Mouse (Mus musculus) liver, adult 2 months (tissue): ENCODE data around the gene Cry2. TPM values are rescaled to one million over a fixed set of nuclear protein-coding genes. Genes with fewer than 3 reads are reported as not detected.

Source experiments
- DNase-seq: peaks from one replicate; pipeline ENCODE4 v3.0.0-alpha.2; 2011; ENCODE audit warnings: low read depth, low spot score; ENCODE audit errors: extremely low read depth
- H3K27ac ChIP-seq: fragments of 200-500 bp; replicated peaks from 2 replicates; pipeline ENCODE4 v1.5.1; 2012; ENCODE audit warnings: low read depth, mild to moderate bottlenecking, control low read depth, inconsistent platforms, low read length; ENCODE audit not compliant: insufficient read depth
- H3K27me3 ChIP-seq: fragments of 200-500 bp; 2 replicates; pipeline ENCODE4 v1.6.1; 2012; ENCODE audit warnings: mild to moderate bottlenecking, moderate library complexity, low read length, inconsistent platforms; ENCODE audit not compliant: control insufficient read depth, insufficient read depth
- H3K36me3 ChIP-seq: fragments of 200-500 bp; 2 replicates; pipeline ENCODE4 v1.6.1; 2012; ENCODE audit warnings: low read length, inconsistent platforms; ENCODE audit not compliant: control insufficient read depth, insufficient read depth
- H3K4me1 ChIP-seq: fragments of 200-500 bp; 2 replicates; pipeline ENCODE4 v1.6.1; 2011; ENCODE audit warnings: low read length; ENCODE audit not compliant: control insufficient read depth, insufficient read depth
- H3K4me3 ChIP-seq: fragments of 200-500 bp; 2 replicates; pipeline ENCODE4 v1.5.1; 2011; ENCODE audit warnings: low read depth, mild to moderate bottlenecking, control low read depth, low read length, moderate library complexity; ENCODE audit not compliant: insufficient read depth
- H3K79me2 ChIP-seq: fragments of 200-500 bp; 2 replicates; pipeline ENCODE4 v1.6.1; 2012; ENCODE audit warnings: inconsistent platforms, mild to moderate bottlenecking, low read length, moderate library complexity; ENCODE audit not compliant: control insufficient read depth, insufficient read depth
- H3K9ac ChIP-seq: fragments of 200-500 bp; 2 replicates; pipeline ENCODE4 v1.6.1; 2012; ENCODE audit warnings: low read depth, mild to moderate bottlenecking, control low read depth, inconsistent platforms, low read length
- CTCF ChIP-seq: fragments of 200-500 bp; IDR thresholded peaks from 2 replicates; pipeline ENCODE4 v1.5.1; 2011; ENCODE audit warnings: low read depth, low read length, control low read depth
- POLR2A ChIP-seq: fragments of 200-500 bp; IDR thresholded peaks from 2 replicates; pipeline ENCODE4 v1.6.1; 2011; ENCODE audit warnings: low read length, control low read depth; ENCODE audit not compliant: insufficient read depth; ENCODE audit errors: extremely low read depth
- WGBS: fragments of 180-500 bp; shearing (Covaris S2); methylation state at CpG from one replicate; pipeline ENCODE4 v1.1.7; 2018; 5-methylcytosine and 5-hydroxymethylcytosine counted together
- polyA plus RNA-seq: library from polyadenylated mRNA; depleted of rRNA; stranded (reverse); fragments of >200 nt; gene quantifications from 2 replicates; pipeline ENCODE4 v1.2.3, GENCODE M21; 2012
- total RNA-seq: library from RNA; depleted of rRNA; stranded (reverse); fragments of >200 nt; gene quantifications from 2 replicates; pipeline ENCODE4 v1.2.3, GENCODE M21; 2014

The Cry2 gene
- total and polyA plus RNA-seq, 2 experiments = 17.1 to 20.5 TPM

GRCm38 (mm10) chr2:92426426-92426825 lies 7.4 kb downstream of the Cry2 start:
- H3K4me1 ChIP-seq = peaks cover 51% of the 10 kb centered on the region
- no peaks in the 10 kb centered on the region for H3K27me3 ChIP-seq
- peak overlapping the region; percentile 35 for H3K27ac ChIP-seq
- H3K9ac ChIP-seq = no peak overlapping the region
- peaks cover 12% of the 10 kb centered on the region for H3K79me2 ChIP-seq
- peaks cover 14% of the 10 kb centered on the region; the same call in 1 of the 2 replicates for H3K36me3 ChIP-seq
- no peak for DNase-seq
- 47% methylated on average over 3 of the region's 3 CpGs for WGBS
- no peak overlapping the region for H3K4me3 ChIP-seq
- no peak for TF ChIP-seq CTCF

GRCm38 (mm10) chr2:92425366-92425765 lies 8.5 kb downstream of the Cry2 start:
- WGBS = 60% methylated on average over 4 of the region's 4 CpGs
- peaks cover 22% of the 10 kb centered on the region; the same call in 1 of the 2 replicates for H3K36me3 ChIP-seq
- no peaks in the 10 kb centered on the region for H3K27me3 ChIP-seq
- H3K9ac ChIP-seq = no peak overlapping the region
- no peak overlapping the region for H3K4me3 ChIP-seq
- H3K79me2 ChIP-seq = peaks cover 6% of the 10 kb centered on the region
- TF ChIP-seq CTCF (no peak), POLR2A (no peak)
- H3K27ac ChIP-seq = no peak overlapping the region
- DNase-seq = no peak
- peaks cover 53% of the 10 kb centered on the region for H3K4me1 ChIP-seq

- 53% methylated on average over 9 of the region's 9 CpGs for WGBS
- no peak overlapping the region for H3K4me3 ChIP-seq
- H3K27ac ChIP-seq = peak overlapping the region; percentile 79
- DNase-seq = peak; percentile 50
- H3K27me3 ChIP-seq = no peaks in the 10 kb centered on the region
- H3K4me1 ChIP-seq = peaks cover 53% of the 10 kb centered on the region
- peaks cover 26% of the 10 kb centered on the region for H3K36me3 ChIP-seq
- no peak overlapping the region for H3K9ac ChIP-seq
- peaks cover 5% of the 10 kb centered on the region for H3K79me2 ChIP-seq
- TF ChIP-seq CTCF (no peak), POLR2A (no peak)
Measured at GRCm38 (mm10) chr2:92424462-92425308, 9.2 kb downstream of the Cry2 start.

GRCm38 (mm10) chr2:92423702-92424461 lies 10.0 kb downstream of the Cry2 start:
- TF ChIP-seq POLR2A = no peak
- 0 out of 2 replicates have a peak, but pooled peaks have one; percentile 1 for TF ChIP-seq CTCF
- Histone ChIP-seq H3K27me3 (no peaks in the 10 kb centered on the region), H3K27ac (peak overlapping the region; percentile 83), H3K36me3 (peaks cover 34% of the 10 kb centered on the region), H3K9ac (peak overlapping the region; percentile 48), H3K79me2 (no peaks in the 10 kb centered on the region), H3K4me1 (peaks cover 50% of the 10 kb centered on the region), H3K4me3 (no peak overlapping the region)
- 25% methylated on average over 9 of the region's 9 CpGs for WGBS
- peak; percentile 86 for DNase-seq

- Histone ChIP-seq H3K4me3 (no peak overlapping the region), H3K27me3 (no peaks in the 10 kb centered on the region), H3K9ac (peak overlapping the region; percentile 48; the same call in 1 of the 2 replicates), H3K79me2 (no peaks in the 10 kb centered on the region), H3K36me3 (peaks cover 40% of the 10 kb centered on the region), H3K27ac (peak overlapping the region; percentile 83), H3K4me1 (peaks cover 46% of the 10 kb centered on the region)
- WGBS = 84% methylated on average over 9 of the region's 9 CpGs
- TF ChIP-seq POLR2A (no peak), CTCF (no peak)
- DNase-seq = no peak
Measured at GRCm38 (mm10) chr2:92423156-92423555, 10.7 kb downstream of the Cry2 start.
